Mouse (Mus musculus): Measurements from ENCODE around the gene Msl1.

- no peak for TF ChIP-seq CTCF (IDR thresholded peaks at IDR 0.05; ENCODE audit: low read depth)
- TF ChIP-seq EP300 (optimal IDR thresholded peaks at IDR 0.05) = no peak
These were observed 42.1 kb upstream of the Msl1 start for GRCm38 (mm10) chr11:98753264-98753663.

Data from stomach, postnatal 0 days (tissue).